Mouse (Mus musculus) liver, adult 2 months (tissue): ENCODE results near the gene Abcc8. TPM values are rescaled to one million over a fixed set of nuclear protein-coding genes. Genes with fewer than 3 reads are reported as not detected.

Source experiments
- DNase-seq: peaks from one replicate; pipeline ENCODE4 v3.0.0-alpha.2; 2011; ENCODE audit warnings: low read depth, low spot score; ENCODE audit errors: extremely low read depth
- H3K27ac ChIP-seq: fragments of 200-500 bp; replicated peaks from 2 replicates; pipeline ENCODE4 v1.5.1; 2012; ENCODE audit warnings: low read depth, mild to moderate bottlenecking, control low read depth, inconsistent platforms, low read length; ENCODE audit not compliant: insufficient read depth
- H3K27me3 ChIP-seq: fragments of 200-500 bp; 2 replicates; pipeline ENCODE4 v1.6.1; 2012; ENCODE audit warnings: mild to moderate bottlenecking, moderate library complexity, low read length, inconsistent platforms; ENCODE audit not compliant: control insufficient read depth, insufficient read depth
- H3K36me3 ChIP-seq: fragments of 200-500 bp; 2 replicates; pipeline ENCODE4 v1.6.1; 2012; ENCODE audit warnings: low read length, inconsistent platforms; ENCODE audit not compliant: control insufficient read depth, insufficient read depth
- H3K4me1 ChIP-seq: fragments of 200-500 bp; 2 replicates; pipeline ENCODE4 v1.6.1; 2011; ENCODE audit warnings: low read length; ENCODE audit not compliant: control insufficient read depth, insufficient read depth
- H3K4me3 ChIP-seq: fragments of 200-500 bp; 2 replicates; pipeline ENCODE4 v1.5.1; 2011; ENCODE audit warnings: low read depth, mild to moderate bottlenecking, control low read depth, low read length, moderate library complexity; ENCODE audit not compliant: insufficient read depth
- H3K79me2 ChIP-seq: fragments of 200-500 bp; 2 replicates; pipeline ENCODE4 v1.6.1; 2012; ENCODE audit warnings: inconsistent platforms, mild to moderate bottlenecking, low read length, moderate library complexity; ENCODE audit not compliant: control insufficient read depth, insufficient read depth
- H3K9ac ChIP-seq: fragments of 200-500 bp; 2 replicates; pipeline ENCODE4 v1.6.1; 2012; ENCODE audit warnings: low read depth, mild to moderate bottlenecking, control low read depth, inconsistent platforms, low read length
- CTCF ChIP-seq: fragments of 200-500 bp; IDR thresholded peaks from 2 replicates; pipeline ENCODE4 v1.5.1; 2011; ENCODE audit warnings: low read depth, low read length, control low read depth
- POLR2A ChIP-seq: fragments of 200-500 bp; IDR thresholded peaks from 2 replicates; pipeline ENCODE4 v1.6.1; 2011; ENCODE audit warnings: low read length, control low read depth; ENCODE audit not compliant: insufficient read depth; ENCODE audit errors: extremely low read depth
- WGBS: fragments of 180-500 bp; shearing (Covaris S2); methylation state at CpG from one replicate; pipeline ENCODE4 v1.1.7; 2018; 5-methylcytosine and 5-hydroxymethylcytosine counted together
- polyA plus RNA-seq: library from polyadenylated mRNA; depleted of rRNA; stranded (reverse); fragments of >200 nt; gene quantifications from 2 replicates; pipeline ENCODE4 v1.2.3, GENCODE M21; 2012
- total RNA-seq: library from RNA; depleted of rRNA; stranded (reverse); fragments of >200 nt; gene quantifications from 2 replicates; pipeline ENCODE4 v1.2.3, GENCODE M21; 2014

Abcc8 gene
- total and polyA plus RNA-seq, 2 experiments = not detected

DNA sequence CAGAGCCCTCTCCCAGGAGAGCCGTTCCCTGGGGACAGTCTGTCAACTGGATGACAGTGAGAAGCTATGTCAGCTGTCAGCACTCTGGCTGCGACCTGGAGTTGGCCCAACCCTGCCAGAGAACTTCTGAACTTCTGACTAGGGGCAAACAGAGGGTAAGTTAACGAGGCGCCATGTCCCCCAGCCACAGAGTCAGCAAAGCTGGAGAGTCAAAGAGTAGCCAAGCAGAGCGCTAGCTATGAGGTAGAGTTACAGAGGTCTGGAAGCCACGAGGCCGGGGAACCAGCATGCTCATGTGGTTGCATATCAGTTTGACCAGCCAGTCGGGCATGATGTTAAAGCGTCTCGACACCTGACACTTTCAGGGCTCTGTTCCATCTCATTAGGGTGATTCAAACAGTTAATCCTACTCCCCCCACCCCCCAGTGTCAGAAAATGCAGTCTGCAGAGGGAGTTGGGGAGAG, 63.7 kb downstream of the Abcc8 start:
- no peak overlapping the region for H3K9ac ChIP-seq
- H3K4me3 ChIP-seq = no peak overlapping the region
- H3K27me3 ChIP-seq = no peaks in the 10 kb centered on the region
- no peak for DNase-seq
- no peak for TF ChIP-seq POLR2A
- no peak for TF ChIP-seq CTCF
- H3K79me2 ChIP-seq = no peaks in the 10 kb centered on the region
- 51% methylated on average over 10 of the region's 10 CpGs for WGBS
- H3K4me1 ChIP-seq = no peaks in the 10 kb centered on the region
- no peaks in the 10 kb centered on the region for H3K36me3 ChIP-seq
- no peak overlapping the region for H3K27ac ChIP-seq

DNA sequence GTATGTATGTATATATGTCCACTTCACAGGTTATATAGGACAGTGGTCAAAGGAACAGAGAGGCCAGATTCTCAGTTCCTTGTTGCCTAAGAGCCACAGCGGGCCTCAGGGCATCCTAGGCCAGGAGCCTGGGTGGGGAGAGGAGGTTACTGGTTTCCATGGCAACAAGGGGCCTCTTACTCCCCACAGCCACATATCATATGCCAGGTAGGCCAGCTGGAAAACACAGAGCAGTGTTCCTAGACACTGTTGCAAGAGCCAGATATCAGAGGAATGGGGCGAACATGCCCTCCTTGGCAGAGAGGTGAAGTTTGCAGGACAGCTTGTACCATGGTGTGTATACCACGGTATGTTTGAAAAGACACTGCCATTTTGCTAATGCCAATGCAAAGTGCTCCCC, 66.4 kb downstream of the Abcc8 start:
- Histone ChIP-seq H3K27ac (no peak overlapping the region), H3K79me2 (no peaks in the 10 kb centered on the region), H3K4me3 (no peak overlapping the region), H3K36me3 (no peaks in the 10 kb centered on the region), H3K27me3 (no peaks in the 10 kb centered on the region), H3K4me1 (no peaks in the 10 kb centered on the region), H3K9ac (no peak overlapping the region)
- no peak for TF ChIP-seq CTCF
- no peak for TF ChIP-seq POLR2A
- WGBS = 75% methylated on average over 3 of the region's 3 CpGs
- no peak for DNase-seq

DNA sequence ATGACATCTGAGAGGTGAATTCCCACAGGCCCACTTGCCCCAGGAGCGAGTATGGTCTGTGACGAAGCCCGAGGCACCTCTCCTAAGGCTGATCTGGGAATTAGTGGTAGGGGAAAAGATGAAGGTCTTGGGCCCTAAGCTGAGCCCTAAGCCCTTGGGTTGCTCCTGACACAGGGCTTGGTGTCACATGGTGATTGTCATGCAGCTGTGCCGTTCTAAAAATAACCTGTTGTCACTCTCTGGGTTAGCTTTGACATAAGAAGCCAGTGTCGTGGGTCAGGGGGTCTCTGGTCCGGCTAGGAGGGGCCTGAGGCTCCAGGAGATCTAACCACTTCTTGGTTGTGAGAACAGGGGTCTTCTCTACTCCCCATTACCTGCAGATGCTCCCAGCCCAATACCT, 67.9 kb downstream of the Abcc8 start:
- H3K79me2 ChIP-seq = no peaks in the 10 kb centered on the region
- no peak for DNase-seq
- TF ChIP-seq POLR2A (no peak), CTCF (no peak)
- H3K4me1 ChIP-seq = no peaks in the 10 kb centered on the region
- WGBS = 71% methylated on average over 6 of the region's 6 CpGs
- no peak overlapping the region for H3K27ac ChIP-seq
- no peaks in the 10 kb centered on the region for H3K36me3 ChIP-seq
- no peak overlapping the region for H3K9ac ChIP-seq
- H3K27me3 ChIP-seq = no peaks in the 10 kb centered on the region
- H3K4me3 ChIP-seq = no peak overlapping the region

DNA sequence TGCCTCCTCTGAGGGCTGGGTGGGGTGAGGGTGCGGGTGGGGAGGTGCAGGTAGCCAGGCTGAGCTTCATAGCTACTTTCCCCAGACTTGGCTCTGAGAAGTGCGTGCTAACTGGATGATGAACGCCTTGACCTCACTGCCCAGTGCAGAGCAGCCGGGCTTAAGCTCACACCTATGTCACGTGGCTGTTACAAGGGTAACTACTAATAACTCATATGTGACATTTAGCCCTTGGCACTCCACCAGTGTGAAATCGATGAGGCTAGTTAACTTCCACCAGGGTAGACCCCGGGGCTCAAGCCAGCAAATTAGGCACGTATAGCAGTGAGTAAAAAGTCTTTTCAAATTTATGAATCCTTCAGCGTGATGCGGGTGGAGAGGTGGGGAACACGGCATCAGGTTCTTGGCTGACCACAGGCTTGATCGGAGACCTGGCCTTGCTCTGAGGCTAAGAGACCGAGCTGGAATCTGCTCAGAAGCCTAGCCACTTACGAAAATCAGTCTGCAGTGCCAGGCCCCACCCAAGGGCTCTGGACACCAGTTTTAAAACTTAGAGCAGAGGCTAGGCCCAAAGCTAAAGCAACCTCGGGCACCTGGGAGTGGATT, 68.5 kb downstream of the Abcc8 start:
- TF ChIP-seq POLR2A (no peak), CTCF (no peak)
- no peak for DNase-seq
- Histone ChIP-seq H3K9ac (no peak overlapping the region), H3K36me3 (no peaks in the 10 kb centered on the region), H3K27ac (no peak overlapping the region), H3K4me1 (no peaks in the 10 kb centered on the region), H3K79me2 (no peaks in the 10 kb centered on the region), H3K4me3 (no peak overlapping the region), H3K27me3 (no peaks in the 10 kb centered on the region)
- 86% methylated on average over 15 of the region's 15 CpGs for WGBS

DNA sequence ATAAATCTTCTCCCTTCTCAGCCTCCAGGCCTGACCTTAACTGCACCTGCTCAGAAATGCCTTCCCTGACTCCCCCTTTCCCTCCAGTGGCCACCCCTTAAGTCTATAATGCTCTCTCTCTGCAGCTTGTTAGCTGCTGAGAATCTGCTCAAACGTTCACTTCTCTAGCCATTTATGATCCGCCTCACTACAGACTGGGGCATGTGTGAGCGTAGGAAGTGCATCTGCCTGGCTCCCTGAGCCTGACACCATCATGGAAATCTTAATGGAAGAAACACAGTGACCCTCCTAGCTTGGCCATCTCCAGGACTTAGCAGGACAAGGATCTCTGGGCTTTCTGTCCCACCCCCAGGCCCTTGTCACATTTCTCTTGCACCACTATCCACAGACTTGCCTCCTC, 69.8 kb downstream of the Abcc8 start:
- 72% methylated on average over 3 of the region's 3 CpGs for WGBS
- H3K4me3 ChIP-seq = no peak overlapping the region
- H3K27ac ChIP-seq = no peak overlapping the region
- no peak for DNase-seq
- no peaks in the 10 kb centered on the region for H3K27me3 ChIP-seq
- no peak overlapping the region for H3K9ac ChIP-seq
- no peak for TF ChIP-seq POLR2A
- TF ChIP-seq CTCF = no peak
- H3K36me3 ChIP-seq = no peaks in the 10 kb centered on the region
- H3K79me2 ChIP-seq = no peaks in the 10 kb centered on the region
- no peaks in the 10 kb centered on the region for H3K4me1 ChIP-seq

DNA sequence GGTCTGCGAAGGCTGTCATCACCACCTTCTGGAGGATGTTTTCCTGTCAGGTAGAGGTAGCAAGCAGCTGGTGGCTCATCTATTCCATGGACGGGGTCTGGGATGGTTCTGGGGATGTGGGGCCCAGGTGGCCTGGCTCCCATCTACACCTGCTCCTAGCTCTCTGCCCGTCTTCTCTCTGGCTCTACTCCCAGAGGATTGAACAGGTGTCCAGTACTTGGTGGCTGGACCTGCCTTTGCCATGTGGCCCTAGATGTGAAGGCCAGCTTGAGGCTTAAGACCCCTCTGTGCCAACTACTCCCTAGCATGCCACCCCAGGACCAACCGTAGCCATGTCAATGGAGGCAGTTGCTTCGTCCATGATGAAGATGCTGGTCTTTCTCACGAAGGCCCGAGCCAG, 74.3 kb downstream of the Abcc8 start:
- H3K36me3 ChIP-seq = no peaks in the 10 kb centered on the region
- H3K4me1 ChIP-seq = no peaks in the 10 kb centered on the region
- H3K27me3 ChIP-seq = peaks cover 1% of the 10 kb centered on the region; the same call in 1 of the 2 replicates
- H3K27ac ChIP-seq = no peak overlapping the region
- no peak for DNase-seq
- no peak overlapping the region for H3K4me3 ChIP-seq
- H3K79me2 ChIP-seq = no peaks in the 10 kb centered on the region
- H3K9ac ChIP-seq = no peak overlapping the region
- WGBS = 88% methylated on average over 7 of the region's 7 CpGs
- TF ChIP-seq CTCF (no peak), POLR2A (no peak)
